Mouse (Mus musculus): ENCODE measurements at regions not wholly inside any gene's neighbourhood (a gene's known extent, or its start where the extent isn't known, plus 50 kb on each side); places are given as distances from the start of the nearest gene placed in this dataset.

- no peak for TF ChIP-seq CTCF (IDR thresholded peaks at IDR 0.05; ENCODE audit: low read depth, low read length)
- no peak for TF ChIP-seq TAL1 (conservative IDR thresholded peaks at IDR 0.05; ENCODE audit: low read depth, low read length)
Measured at GRCm38 (mm10) chr2:106208767-106209250, 205.5 kb upstream of the Dnajc24 start.
